34 mouse cellular contexts compared by ENCODE assay signal in genomic region chr14:35845271-35845670, GRCm38 (mm10). TPM values are rescaled to one million over a fixed set of nuclear protein-coding genes. Genes with fewer than 3 reads are reported as not detected.
DNase-seq lines count a peak whose midpoint lies in the region; ATAC-seq lines count a peak whose summit lies in the region.
"Had no signal": no experiment of that assay in that cellular context is flagged by ENCODE, and none has a peak within 500 bp of the region (broad histone marks: within the 10 kb centered on the region; RNA-seq: fewer than 3 reads in every experiment).

No protein-coding gene starts in this region.

- DNase-seq in brain, adult 2 months (ENCODE audit: low read depth, low spot score): peak; percentile 32
- DNase-seq in cerebellum, adult 11-12 months: peak; percentile 54
- DNase-seq in cerebellum, adult 8-10 months: peak; percentile 5
- DNase-seq in cerebellum, postnatal 14 days: peak; percentile 6
- DNase-seq in left cerebral cortex, adult 9 months (ENCODE audit: low spot score in 2 of 2): no peak
- DNase-seq in layer of hippocampus, postnatal 25 days (ENCODE audit: extremely low spot score in 1 of 2, low spot score in 1 of 2): no peak
- DNase-seq: adrenal gland, postnatal 10 days; adrenal gland, postnatal 36 days; B cell, adult 2 months; gastrocnemius, postnatal 25 days; heart, adult 18-20 months; heart, postnatal 10 days; heart, postnatal 36 days; kidney, adult 18-20 months; kidney, adult 9 months had no signal

- H3K36me3 ChIP-seq in hindbrain, embryonic 12.5 days: no peaks in the 10 kb centered on the region
- no peaks in the 10 kb centered on the region for H3K36me3 ChIP-seq in forebrain, embryonic 12.5 days (replicated peaks)
- H3K36me3 ChIP-seq: embryonic facial prominence, embryonic 12.5 days; embryonic facial prominence, embryonic 15.5 days; G1E; heart, embryonic 12.5 days; heart, embryonic 15.5 days; hindbrain, embryonic 10.5 days had no signal

- no peak for ATAC-seq in hindbrain, embryonic 12.5 days (ENCODE audit: low FRiP score)
- no peak for ATAC-seq in forebrain, embryonic 12.5 days (ENCODE audit: low FRiP score)
- ATAC-seq: forebrain, embryonic 14.5 days; hindbrain, postnatal 0 days; inflammation-experienced regulatory T-cells, adult 6 months; intestine, embryonic 16.5 days; Patski had no signal

- H3K27me3 ChIP-seq in hindbrain, embryonic 12.5 days: no peaks in the 10 kb centered on the region
- H3K27me3 ChIP-seq in forebrain, embryonic 12.5 days: no peaks in the 10 kb centered on the region
- H3K27me3 ChIP-seq: CH12.LX; embryonic facial prominence, embryonic 12.5 days; embryonic facial prominence, embryonic 15.5 days; heart, embryonic 12.5 days; heart, embryonic 15.5 days; Patski had no signal

- H3K27ac ChIP-seq in hindbrain, embryonic 12.5 days: no peak overlapping the region
- no peak overlapping the region for H3K27ac ChIP-seq in forebrain, embryonic 12.5 days
- H3K27ac ChIP-seq: embryonic facial prominence, embryonic 12.5 days; embryonic facial prominence, embryonic 15.5 days; heart, embryonic 15.5 days; hindbrain, embryonic 10.5 days; hindbrain, embryonic 14.5 days; hindbrain, postnatal 0 days had no signal

- no peak overlapping the region for H3K4me3 ChIP-seq in hindbrain, embryonic 12.5 days
- H3K4me3 ChIP-seq in forebrain, embryonic 12.5 days (replicated peaks): no peak overlapping the region
- H3K4me3 ChIP-seq: embryonic facial prominence, embryonic 12.5 days; embryonic facial prominence, embryonic 15.5 days; erythroblast, embryonic 14.5 days; heart, embryonic 12.5 days; heart, embryonic 15.5 days; hindbrain, embryonic 10.5 days had no signal

- no peak overlapping the region for H3K4me2 ChIP-seq in hindbrain, embryonic 12.5 days (replicated peaks)
- no peak overlapping the region for H3K4me2 ChIP-seq in forebrain, embryonic 12.5 days
- H3K4me2 ChIP-seq: embryonic facial prominence, embryonic 12.5 days; embryonic facial prominence, embryonic 15.5 days; heart, embryonic 12.5 days; heart, embryonic 15.5 days; hindbrain, embryonic 14.5 days had no signal

- H3K4me1 ChIP-seq in hindbrain, embryonic 12.5 days: no peaks in the 10 kb centered on the region
- no peaks in the 10 kb centered on the region for H3K4me1 ChIP-seq in forebrain, embryonic 12.5 days
- H3K4me1 ChIP-seq: embryonic facial prominence, embryonic 12.5 days; embryonic facial prominence, embryonic 15.5 days; heart, embryonic 12.5 days; heart, embryonic 15.5 days; hindbrain, embryonic 10.5 days had no signal

- no peaks in the 10 kb centered on the region for H3K9me3 ChIP-seq in hindbrain, embryonic 12.5 days (replicated peaks)
- no peaks in the 10 kb centered on the region for H3K9me3 ChIP-seq in forebrain, embryonic 12.5 days
- H3K9me3 ChIP-seq: embryonic facial prominence, embryonic 12.5 days; embryonic facial prominence, embryonic 15.5 days; heart, embryonic 12.5 days; heart, embryonic 15.5 days; hindbrain, embryonic 10.5 days had no signal

- WGBS in hindbrain, embryonic 12.5 days: 78% methylated on average over 6 of the region's 6 CpGs
- 86% methylated on average over 6 of the region's 6 CpGs for WGBS in forebrain, embryonic 12.5 days

- H3K9ac ChIP-seq in hindbrain, embryonic 12.5 days: no peak overlapping the region
- no peak overlapping the region for H3K9ac ChIP-seq in forebrain, embryonic 12.5 days
- H3K9ac ChIP-seq: embryonic facial prominence, embryonic 12.5 days; embryonic facial prominence, embryonic 15.5 days; heart, embryonic 12.5 days; heart, embryonic 15.5 days; hindbrain, embryonic 14.5 days had no signal

RNA-seq across cellular contexts. Expression of gene 4930596D02Rik, which starts 33.5 kb away (rescaled TPM):
- not detected in 2 replicates for polyA plus RNA-seq in hindbrain, embryonic 12.5 days (2016; fragmentation: Nextera tagmentation; extraction: Ambion mirVana)
- not detected for total RNA-seq in layer of hippocampus, postnatal 25 days (2021)
- not detected in 2 replicates for polyA plus RNA-seq in forebrain, embryonic 12.5 days (2016; fragmentation: Nextera tagmentation; extraction: Ambion mirVana)
- total RNA-seq: adrenal gland, adult 18-20 months; adrenal gland, postnatal 10 days; adrenal gland, postnatal 36 days; CH12.LX; common myeloid progenitor, adult 5-6 weeks; gastrocnemius, adult 8-10 months; gastrocnemius, postnatal 25 days; heart, adult 18-20 months; heart, postnatal 10 days; heart, postnatal 36 days; hindbrain, postnatal 0 days had no signal
- polyA plus RNA-seq: embryonic facial prominence, embryonic 12.5 days; embryonic facial prominence, embryonic 15.5 days; erythroblast, embryonic 14.5 days; forebrain, embryonic 14.5 days; G1E; heart, embryonic 12.5 days; heart, embryonic 15.5 days; hindbrain, embryonic 10.5 days; hindbrain, embryonic 14.5 days; hindbrain, postnatal 0 days; inflammation-experienced regulatory T-cells, adult 6 months; intestine, embryonic 16.5 days; Patski had no signal

Comparison
In these comparisons a context has a peak if more than half of its experiments do, and no peak if none do; other contexts are left out.
1. DNase-seq: peak in brain, adult 2 months (single experiment), cerebellum, adult 11-12 months (single experiment), cerebellum, adult 8-10 months (single experiment) and cerebellum, postnatal 14 days (2 of 2); none in left cerebral cortex, adult 9 months (0 of 2) and layer of hippocampus, postnatal 25 days (0 of 2).